Mouse (Mus musculus): Measurements from ENCODE around the gene Aoah. TPM values are rescaled to one million over a fixed set of nuclear protein-coding genes. Genes with fewer than 3 reads are reported as not detected.

Gene Aoah
- polyA plus RNA-seq (2015; fragmentation: Nextera tagmentation; extraction: Ambion mirVana) = 2.1 and 2.3 TPM in 2 replicates

DNA sequence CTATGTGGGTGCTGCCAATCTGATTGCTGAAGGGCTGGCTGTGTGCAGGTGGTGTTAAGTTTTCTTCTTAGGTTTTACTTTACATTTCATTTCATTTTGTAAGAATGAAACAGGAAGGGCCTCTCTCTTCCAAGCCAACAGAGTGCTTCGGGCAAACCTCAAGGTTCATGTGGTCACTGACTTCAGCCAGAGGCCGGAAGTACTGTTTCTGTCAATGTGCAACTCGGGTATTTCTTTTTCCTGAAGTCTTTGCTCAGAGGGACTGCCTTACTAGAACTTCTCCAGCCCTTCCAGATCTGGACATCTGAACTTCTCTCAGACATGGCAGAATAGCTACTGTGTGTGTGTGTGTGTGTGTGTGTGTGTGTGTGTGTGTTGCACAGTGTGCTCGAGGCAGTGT, at the start of gene Aoah:
Aoah (plus strand) TSS at position 213 of the 400 bp plus-strand sequence.
- ATAC-seq (ENCODE audit: insufficient read depth, low FRiP score, low read depth) = no peak
- H3K27me3 ChIP-seq (replicated peaks) = no peaks in the 10 kb centered on the region
- H3K4me3 ChIP-seq (replicated peaks) = no peak within 1 kb of the TSS
- no peaks in the 10 kb centered on the region for H3K9me3 ChIP-seq
- 67% methylated on average over 4 of the region's 4 CpGs for WGBS
- H3K4me2 ChIP-seq = no peak within 1 kb of the TSS
- H3K9ac ChIP-seq = no peak within 1 kb of the TSS
- no peaks in the 10 kb centered on the region for H3K4me1 ChIP-seq
- no peaks in the 10 kb centered on the region for H3K36me3 ChIP-seq
- H3K27ac ChIP-seq = no peak within 1 kb of the TSS

DNA sequence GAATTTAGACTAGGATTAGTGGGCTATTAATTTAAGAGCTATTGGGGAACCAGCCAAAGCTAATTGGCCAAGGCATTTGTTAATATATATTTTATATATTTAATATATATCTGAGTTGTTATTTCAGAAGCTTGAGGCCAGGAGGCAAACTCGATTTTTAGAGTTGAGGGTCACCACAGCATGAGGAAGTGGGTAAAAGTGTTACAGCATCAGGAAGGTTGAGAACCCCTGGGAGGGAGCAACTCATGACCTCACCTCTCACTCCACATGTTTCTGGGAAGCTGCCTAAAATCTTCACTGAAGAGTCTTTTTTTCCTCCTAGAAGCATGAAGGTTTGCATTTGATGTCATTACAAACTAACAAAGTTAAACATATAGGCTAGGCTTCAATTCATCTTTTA, 39.1 kb upstream of the Aoah start:
- WGBS = 65% methylated on average over 1 of the region's 1 CpGs
- Histone ChIP-seq H3K4me2 (no peak overlapping the region), H3K36me3 (no peaks in the 10 kb centered on the region), H3K27me3 (replicated peaks) (no peaks in the 10 kb centered on the region), H3K9ac (no peak overlapping the region), H3K4me1 (no peaks in the 10 kb centered on the region), H3K27ac (no peak overlapping the region), H3K4me3 (replicated peaks) (no peak overlapping the region), H3K9me3 (no peaks in the 10 kb centered on the region)
- ATAC-seq (ENCODE audit: insufficient read depth, low FRiP score, low read depth) = no peak

DNA sequence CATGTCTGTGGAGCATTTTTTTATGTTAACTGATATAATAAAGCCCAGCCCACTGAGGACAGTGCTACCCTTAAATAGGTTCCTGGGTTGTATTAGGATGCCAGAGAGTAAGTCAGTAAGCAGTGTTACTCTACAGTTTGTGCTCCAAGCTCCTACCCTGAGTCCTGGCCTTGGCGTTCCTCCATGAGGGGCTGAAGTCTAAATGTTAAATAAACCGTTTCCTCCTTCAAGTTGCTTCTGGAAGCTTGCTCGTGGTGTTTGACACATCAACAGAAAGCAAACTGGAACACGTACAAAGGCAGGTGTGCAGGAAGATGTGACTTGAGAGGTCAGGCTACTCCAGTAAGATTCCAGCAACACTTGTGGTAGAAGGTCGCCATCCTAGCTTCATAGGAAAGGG, 10.3 kb upstream of the Aoah start:
- WGBS = 65% methylated on average over 5 of the region's 5 CpGs
- Histone ChIP-seq H3K4me2 (no peak overlapping the region), H3K9ac (no peak overlapping the region), H3K4me3 (replicated peaks) (no peak overlapping the region), H3K36me3 (no peaks in the 10 kb centered on the region), H3K27ac (no peak overlapping the region), H3K4me1 (no peaks in the 10 kb centered on the region), H3K27me3 (replicated peaks) (no peaks in the 10 kb centered on the region), H3K9me3 (no peaks in the 10 kb centered on the region)
- ATAC-seq (ENCODE audit: insufficient read depth, low FRiP score, low read depth) = no peak

DNA sequence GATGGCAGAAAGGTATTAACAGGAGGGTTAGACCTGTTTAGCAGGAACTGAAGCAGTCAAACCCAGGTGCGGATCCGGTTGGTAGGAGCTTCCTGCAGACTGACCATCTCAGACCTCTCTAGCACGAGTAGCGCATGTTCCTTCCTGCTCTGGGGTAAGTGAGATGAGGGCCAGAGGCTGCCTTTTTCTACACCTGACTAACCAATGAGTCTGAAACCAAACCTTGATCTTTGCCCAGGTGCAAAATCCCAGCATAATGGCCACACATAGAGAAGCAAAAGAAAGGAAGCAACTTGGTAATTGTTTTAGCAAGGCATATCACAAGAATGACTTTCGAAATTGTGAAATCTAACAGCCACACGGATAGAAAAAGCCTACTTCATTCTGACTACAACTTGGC, 9.9 kb upstream of the Aoah start:
- Histone ChIP-seq H3K36me3 (no peaks in the 10 kb centered on the region), H3K27ac (no peak overlapping the region), H3K4me1 (no peaks in the 10 kb centered on the region), H3K4me3 (replicated peaks) (no peak overlapping the region), H3K9ac (no peak overlapping the region), H3K27me3 (replicated peaks) (no peaks in the 10 kb centered on the region), H3K4me2 (no peak overlapping the region), H3K9me3 (no peaks in the 10 kb centered on the region)
- ATAC-seq (ENCODE audit: insufficient read depth, low FRiP score, low read depth) = no peak
- 86% methylated on average over 6 of the region's 6 CpGs for WGBS

DNA sequence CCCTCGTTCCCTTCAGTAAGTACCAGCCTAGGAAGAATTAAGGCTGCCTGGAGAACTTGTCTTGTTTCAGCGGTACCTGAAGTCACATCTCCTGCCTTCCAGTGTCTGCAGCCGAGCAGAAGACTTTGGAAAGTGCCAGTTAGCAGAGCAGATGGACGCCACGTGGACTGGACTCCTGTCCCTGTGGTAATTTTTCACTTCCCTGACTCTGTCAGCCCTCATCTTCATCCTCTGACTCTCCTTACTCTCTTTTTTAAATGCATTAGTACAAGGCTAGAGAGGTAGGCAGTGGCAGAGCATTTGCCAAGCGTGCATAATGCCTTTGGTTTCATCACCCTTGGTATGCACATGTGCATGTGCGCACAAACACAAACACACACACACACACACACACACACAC, 8.0 kb upstream of the Aoah start:
- no peaks in the 10 kb centered on the region for H3K36me3 ChIP-seq
- H3K27me3 ChIP-seq (replicated peaks) = no peaks in the 10 kb centered on the region
- H3K4me3 ChIP-seq (replicated peaks) = no peak overlapping the region
- H3K4me1 ChIP-seq = no peaks in the 10 kb centered on the region
- H3K27ac ChIP-seq = no peak overlapping the region
- whole genome bisulfite sequencing = 80% methylated on average over 7 of the region's 7 CpGs
- no peak overlapping the region for H3K4me2 ChIP-seq
- no peaks in the 10 kb centered on the region for H3K9me3 ChIP-seq
- H3K9ac ChIP-seq = no peak overlapping the region
- no peak for ATAC-seq (ENCODE audit: insufficient read depth, low FRiP score, low read depth)

GRCm38 (mm10) chr13:20786825-20787245, 7.1 kb upstream of the Aoah start:
- 0 out of 2 replicates have a peak, but pooled peaks have one; percentile 31 for ATAC-seq (ENCODE audit: insufficient read depth, low FRiP score, low read depth)
- 38% methylated on average over 1 of the region's 1 CpGs for WGBS
- no peaks in the 10 kb centered on the region for H3K27me3 ChIP-seq (replicated peaks)

DNA sequence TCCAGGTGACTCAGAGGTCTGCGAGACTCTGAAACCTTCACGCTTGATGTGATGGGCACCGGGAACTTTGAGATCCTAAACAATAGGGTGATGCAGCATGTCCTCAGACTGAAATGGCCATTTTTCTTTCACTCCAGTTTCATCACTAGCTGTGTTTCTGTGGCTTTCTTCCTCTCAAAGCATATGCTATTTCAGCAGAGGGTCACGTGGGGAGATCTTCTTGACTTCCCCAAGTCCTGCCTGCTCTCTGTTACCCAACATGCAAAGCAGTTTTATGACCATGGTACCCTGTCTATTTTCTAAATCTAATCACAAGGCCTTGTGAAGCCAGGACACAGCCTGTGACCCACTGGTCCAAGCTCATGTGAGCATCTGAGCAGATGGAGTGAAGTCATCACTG, 6.0 kb upstream of the Aoah start:
- Histone ChIP-seq H3K4me3 (replicated peaks) (no peak overlapping the region), H3K36me3 (no peaks in the 10 kb centered on the region), H3K27ac (no peak overlapping the region), H3K4me2 (no peak overlapping the region), H3K9me3 (no peaks in the 10 kb centered on the region), H3K9ac (no peak overlapping the region), H3K27me3 (replicated peaks) (no peaks in the 10 kb centered on the region), H3K4me1 (no peaks in the 10 kb centered on the region)
- ATAC-seq (ENCODE audit: insufficient read depth, low FRiP score, low read depth) = no peak
- 81% methylated on average over 4 of the region's 4 CpGs for WGBS

More at GRCm38 (mm10) chr13:20786825-20787245, 7.1 kb upstream of the Aoah start:
- H3K9me3 ChIP-seq = no peaks in the 10 kb centered on the region
- no peak overlapping the region for H3K27ac ChIP-seq
- H3K36me3 ChIP-seq = no peaks in the 10 kb centered on the region
- H3K4me2 ChIP-seq = no peak overlapping the region
- no peak overlapping the region for H3K9ac ChIP-seq
- no peak overlapping the region for H3K4me3 ChIP-seq (replicated peaks)
- H3K4me1 ChIP-seq = no peaks in the 10 kb centered on the region

DNA sequence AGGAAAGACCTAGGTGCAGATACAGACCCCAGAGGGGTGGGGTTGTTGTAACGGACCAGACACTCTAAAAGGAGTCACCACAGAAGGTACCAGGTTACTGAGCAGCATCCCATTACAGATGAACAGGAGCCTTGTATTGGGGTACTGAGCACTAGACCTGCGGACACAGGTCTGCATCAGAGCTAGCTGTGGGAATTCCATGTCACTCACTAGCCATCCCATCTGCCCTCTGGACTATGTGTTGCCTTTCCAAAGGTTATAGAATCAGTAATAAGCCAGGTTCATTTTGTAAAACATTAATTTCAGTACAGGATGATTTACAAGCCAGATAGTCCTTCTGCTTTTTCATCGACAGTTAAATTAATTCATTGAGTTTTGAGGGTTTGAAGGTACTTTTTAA, 2.7 kb downstream of the Aoah start:
- Histone ChIP-seq H3K27me3 (replicated peaks) (no peaks in the 10 kb centered on the region), H3K4me3 (replicated peaks) (no peak overlapping the region), H3K4me2 (no peak overlapping the region), H3K9ac (no peak overlapping the region), H3K4me1 (no peaks in the 10 kb centered on the region), H3K27ac (no peak overlapping the region), H3K36me3 (no peaks in the 10 kb centered on the region), H3K9me3 (no peaks in the 10 kb centered on the region)
- WGBS = 79% methylated on average over 3 of the region's 3 CpGs
- ATAC-seq (ENCODE audit: insufficient read depth, low FRiP score, low read depth) = no peak

- Histone ChIP-seq H3K4me3 (replicated peaks) (no peak overlapping the region), H3K9me3 (no peaks in the 10 kb centered on the region), H3K27ac (no peak overlapping the region), H3K4me2 (no peak overlapping the region), H3K27me3 (replicated peaks) (no peaks in the 10 kb centered on the region), H3K4me1 (no peaks in the 10 kb centered on the region), H3K36me3 (no peaks in the 10 kb centered on the region), H3K9ac (no peak overlapping the region)
- whole genome bisulfite sequencing = 46% methylated on average over 2 of the region's 2 CpGs
- ATAC-seq (ENCODE audit: insufficient read depth, low FRiP score, low read depth) = no peak
These were observed 4.6 kb downstream of the Aoah start for GRCm38 (mm10) chr13:20798536-20798935.

GRCm38 (mm10) chr13:20799772-20800171, 5.9 kb downstream of the Aoah start:
- no peaks in the 10 kb centered on the region for H3K9me3 ChIP-seq
- no peak overlapping the region for H3K27ac ChIP-seq
- no peaks in the 10 kb centered on the region for H3K27me3 ChIP-seq (replicated peaks)
- no peak overlapping the region for H3K4me2 ChIP-seq
- H3K9ac ChIP-seq = no peak overlapping the region
- WGBS = 55% methylated on average over 3 of the region's 3 CpGs
- H3K4me1 ChIP-seq = no peaks in the 10 kb centered on the region
- no peak overlapping the region for H3K4me3 ChIP-seq (replicated peaks)
- no peaks in the 10 kb centered on the region for H3K36me3 ChIP-seq
- no peak for ATAC-seq (ENCODE audit: insufficient read depth, low FRiP score, low read depth)

DNA sequence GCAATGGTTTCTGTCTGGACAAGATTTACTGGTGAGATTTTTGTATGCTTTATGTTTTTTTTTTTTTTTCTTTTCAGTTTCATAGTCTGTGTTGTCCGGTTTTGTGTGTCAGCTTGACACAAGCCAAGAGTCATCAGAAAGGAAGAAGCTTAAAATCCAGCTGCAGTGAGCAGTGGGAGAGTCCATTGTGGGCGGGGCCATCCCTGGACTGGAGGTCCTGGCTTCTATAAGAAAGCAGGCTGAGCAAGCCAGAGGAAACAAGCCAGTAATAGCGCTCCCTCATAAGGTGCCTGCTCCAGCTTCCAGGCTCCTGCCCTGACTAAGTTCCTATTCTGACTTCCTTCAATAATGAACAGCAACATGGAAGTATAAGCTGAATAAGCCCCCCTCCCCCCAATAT, 6.7 kb downstream of the Aoah start:
- Histone ChIP-seq H3K4me3 (replicated peaks) (no peak overlapping the region), H3K4me2 (no peak overlapping the region), H3K4me1 (no peaks in the 10 kb centered on the region), H3K27ac (no peak overlapping the region), H3K9me3 (no peaks in the 10 kb centered on the region), H3K36me3 (no peaks in the 10 kb centered on the region), H3K27me3 (replicated peaks) (no peaks in the 10 kb centered on the region), H3K9ac (no peak overlapping the region)
- 45% methylated on average over 3 of the region's 3 CpGs for WGBS
- no peak for ATAC-seq (ENCODE audit: insufficient read depth, low FRiP score, low read depth)

- H3K4me1 ChIP-seq = no peaks in the 10 kb centered on the region
- no peak overlapping the region for H3K4me3 ChIP-seq (replicated peaks)
- H3K9ac ChIP-seq = no peak overlapping the region
- no peak for ATAC-seq (ENCODE audit: insufficient read depth, low FRiP score, low read depth)
- WGBS = 68% methylated on average over 3 of the region's 3 CpGs
- no peak overlapping the region for H3K27ac ChIP-seq
- H3K27me3 ChIP-seq (replicated peaks) = no peaks in the 10 kb centered on the region
- no peak overlapping the region for H3K4me2 ChIP-seq
- no peaks in the 10 kb centered on the region for H3K36me3 ChIP-seq
- no peaks in the 10 kb centered on the region for H3K9me3 ChIP-seq
These were observed 18.0 kb downstream of the Aoah start for GRCm38 (mm10) chr13:20811782-20812406.

GRCm38 (mm10) chr13:20816385-20816784, 22.5 kb downstream of the Aoah start:
- Histone ChIP-seq H3K9me3 (no peaks in the 10 kb centered on the region), H3K9ac (no peak overlapping the region), H3K4me3 (replicated peaks) (no peak overlapping the region), H3K36me3 (no peaks in the 10 kb centered on the region), H3K27me3 (replicated peaks) (no peaks in the 10 kb centered on the region), H3K27ac (no peak overlapping the region), H3K4me1 (no peaks in the 10 kb centered on the region), H3K4me2 (no peak overlapping the region)
- ATAC-seq (ENCODE audit: insufficient read depth, low FRiP score, low read depth) = no peak
- WGBS = 53% methylated on average over 1 of the region's 1 CpGs

Measured in stomach, embryonic 15.5 days (tissue).